Mouse (Mus musculus) ES-E14 (cell line): Measurements from ENCODE around the gene Inca1. TPM values are rescaled to one million over a fixed set of nuclear protein-coding genes. Genes with fewer than 3 reads are reported as not detected.
A peak's percentile ranks its signal among the peaks of the same experiment; 100 is the strongest.

Experiments
- DNase-seq: peaks from one replicate; pipeline ENCODE4 v3.0.0-alpha.2; 2013; ENCODE audit warnings: low read depth, low spot score
- H3K27ac ChIP-seq: 2 replicates; pipeline ENCODE4 v1.5.1; 2012; ENCODE audit warnings: low read depth, mild to moderate bottlenecking, low read length, moderate library complexity, mixed read lengths; ENCODE audit not compliant: poor library complexity, insufficient read depth, severe bottlenecking
- H3K36me3 ChIP-seq: 2 replicates; pipeline ENCODE4 v1.6.1; 2012; ENCODE audit warnings: mild to moderate bottlenecking, low read length, moderate library complexity, mixed read lengths; ENCODE audit not compliant: control insufficient read depth, poor library complexity, insufficient read depth, severe bottlenecking
- H3K4me1 ChIP-seq, 2 experiments: fragments of 150-350 bp in 1 of 2; sonication (generic) in 1 of 2; 2 replicates each; pipeline ENCODE4 v1.6.1; 2012; ENCODE audit warnings: low read length in 2 of 2, mild to moderate bottlenecking in 1 of 2, mixed read lengths in 1 of 2; ENCODE audit not compliant: control insufficient read depth in 2 of 2, insufficient read depth in 2 of 2, poor library complexity in 1 of 2
- H3K4me3 ChIP-seq, 2 experiments: fragments of 150-350 bp in 1 of 2; sonication (generic) in 1 of 2; 2 replicates each; pipeline ENCODE4 v1.5.1; 2012; ENCODE audit warnings: low read length in 2 of 2, low read depth in 1 of 2, mild to moderate bottlenecking in 1 of 2, mixed read lengths in 1 of 2; ENCODE audit not compliant: insufficient read depth in 1 of 2, poor library complexity in 1 of 2, severe bottlenecking in 1 of 2
- H3K9ac ChIP-seq: 2 replicates; pipeline ENCODE4 v1.6.1; 2012; ENCODE audit warnings: low read depth, mild to moderate bottlenecking, low read length, mixed read lengths; ENCODE audit not compliant: poor library complexity, insufficient read depth, severe bottlenecking
- H3K9me3 ChIP-seq: fragments of 150-350 bp; sonication (generic); 2 replicates; pipeline ENCODE4 v1.6.1; 2012; ENCODE audit warnings: low read depth, mild to moderate bottlenecking, low read length; ENCODE audit not compliant: control insufficient read depth, insufficient read depth
- CHD2 ChIP-seq: IDR thresholded peaks from 2 replicates; pipeline ENCODE4 v1.6.1; 2014; ENCODE audit warnings: mild to moderate bottlenecking, low read depth, low read length, inconsistent platforms
- HCFC1 ChIP-seq: IDR thresholded peaks from 2 replicates; pipeline ENCODE4 v1.6.1; 2012; ENCODE audit warnings: low read length, inconsistent platforms, borderline replicate concordance; ENCODE audit not compliant: insufficient read depth
- MAFK ChIP-seq: IDR thresholded peaks from 2 replicates; pipeline ENCODE4 v1.6.1; 2014; ENCODE audit warnings: mild to moderate bottlenecking, low read depth, low read length, inconsistent platforms; ENCODE audit not compliant: insufficient read depth
- ZC3H11A ChIP-seq: IDR thresholded peaks from 2 replicates; pipeline ENCODE4 v1.6.1; 2012; ENCODE audit warnings: low read depth, mild to moderate bottlenecking, inconsistent platforms, low read length, borderline replicate concordance
- ZNF384 ChIP-seq: IDR thresholded peaks from 2 replicates; pipeline ENCODE4 v1.6.1; 2012; ENCODE audit warnings: low read depth, low read length, inconsistent platforms
- in situ Hi-C, 2 experiments: fragments of 600-800 bp; cut with MboI; formaldehyde crosslinking; loops; one replicate each; pipeline ENCODE4 v1.15.1; 2025; ENCODE audit warnings: low sequenced_read_pairs in 2 of 2, inconsistent platforms in 1 of 2; ENCODE audit not compliant: unreplicated experiment in 2 of 2
- total RNA-seq: library from RNA; depleted of rRNA; stranded (reverse); fragments of 300-350 nt; gene quantifications from 2 replicates; pipeline ENCODE4 v1.2.3, GENCODE M21; 2012

Inca1 gene
- total RNA-seq, 1 experiment = 1.2 TPM

- Histone ChIP-seq H3K36me3 (peaks cover 15% of the 10 kb centered on the region), H3K27ac (peak overlapping the region; percentile 95), H3K4me3 (peak overlapping the region; percentile 74 to 84), H3K9me3 (no peaks in the 10 kb centered on the region), H3K9ac (peak overlapping the region; percentile 95), H3K4me1 (peaks cover 0 to 13% of the 10 kb centered on the region in 2 experiments; a peak in 2 of 4 replicates)
- in situ Hi-C loops = no loop called here
- TF ChIP-seq ZNF384 (no peak), MAFK (no peak), HCFC1 (0 out of 2 replicates have a peak, but pooled peaks have one; percentile 52)
- DNase-seq = peak; percentile 68
These were observed 30.2 kb downstream of the Inca1 start for GRCm38 (mm10) chr11:70669582-70670345.

GRCm38 (mm10) chr11:70668771-70669505 lies 31.0 kb downstream of the Inca1 start, which contains the start of gene Spag7:
Gene Spag7 (minus strand): TSS chr11:70669416.
- peak within 1 kb of the TSS; percentile 95 for H3K9ac ChIP-seq
- no peaks in the 10 kb centered on the region for H3K9me3 ChIP-seq
- DNase-seq = peak; percentile 98
- H3K4me1 ChIP-seq = peaks cover 0 to 9% of the 10 kb centered on the region in 2 experiments; a peak in 2 of 4 replicates
- in situ Hi-C loops = no loop called here
- H3K4me3 ChIP-seq = peak within 1 kb of the TSS; percentile 74 to 91
- TF ChIP-seq MAFK (no peak), HCFC1 (peak; percentile 56; the same call in 1 of the 2 replicates), CHD2 (peak; percentile 96), ZC3H11A (no peak), ZNF384 (no peak)
- H3K27ac ChIP-seq = peak within 1 kb of the TSS; percentile 95
- H3K36me3 ChIP-seq = peaks cover 23% of the 10 kb centered on the region

GRCm38 (mm10) chr11:70668335-70668770 lies 31.6 kb downstream of the Inca1 start:
- H3K36me3 ChIP-seq = peaks cover 26% of the 10 kb centered on the region
- peak overlapping the region; percentile 67 to 91 for H3K4me3 ChIP-seq
- peak overlapping the region; percentile 80 for H3K9ac ChIP-seq
- no peaks in the 10 kb centered on the region for H3K9me3 ChIP-seq
- peaks cover 0 to 7% of the 10 kb centered on the region in 2 experiments; a peak in 2 of 4 replicates for H3K4me1 ChIP-seq
- in situ Hi-C loops = no loop called here
- no peak for DNase-seq
- peak overlapping the region; percentile 80 for H3K27ac ChIP-seq
- TF ChIP-seq HCFC1 (0 out of 2 replicates have a peak, but pooled peaks have one; percentile 16), ZNF384 (no peak), CHD2 (no peak), ZC3H11A (no peak), MAFK (no peak)

GRCm38 (mm10) chr11:70667271-70668150 lies 32.4 kb downstream of the Inca1 start:
- in situ Hi-C loops = no loop called here
- no peaks in the 10 kb centered on the region for H3K9me3 ChIP-seq
- H3K4me3 ChIP-seq = peak overlapping the region; percentile 67 to 91; a peak in 3 of 4 replicates
- peaks cover 0 to 7% of the 10 kb centered on the region in 2 experiments; a peak in 2 of 4 replicates for H3K4me1 ChIP-seq
- peak overlapping the region; percentile 80; the same call in 1 of the 2 replicates for H3K27ac ChIP-seq
- TF ChIP-seq ZC3H11A = no peak
- TF ChIP-seq CHD2 = no peak
- TF ChIP-seq ZNF384 = no peak
- no peak for TF ChIP-seq MAFK
- TF ChIP-seq HCFC1 = no peak
- peaks cover 33% of the 10 kb centered on the region for H3K36me3 ChIP-seq
- no peak for DNase-seq
- peak overlapping the region; percentile 40; the same call in 1 of the 2 replicates for H3K9ac ChIP-seq
